Mouse (Mus musculus): ENCODE measurements around the gene Gfra1. TPM values are rescaled to one million over a fixed set of nuclear protein-coding genes. Genes with fewer than 3 reads are reported as not detected.

The Gfra1 gene
- total and polyA plus RNA-seq, 3 experiments = not detected

DNA sequence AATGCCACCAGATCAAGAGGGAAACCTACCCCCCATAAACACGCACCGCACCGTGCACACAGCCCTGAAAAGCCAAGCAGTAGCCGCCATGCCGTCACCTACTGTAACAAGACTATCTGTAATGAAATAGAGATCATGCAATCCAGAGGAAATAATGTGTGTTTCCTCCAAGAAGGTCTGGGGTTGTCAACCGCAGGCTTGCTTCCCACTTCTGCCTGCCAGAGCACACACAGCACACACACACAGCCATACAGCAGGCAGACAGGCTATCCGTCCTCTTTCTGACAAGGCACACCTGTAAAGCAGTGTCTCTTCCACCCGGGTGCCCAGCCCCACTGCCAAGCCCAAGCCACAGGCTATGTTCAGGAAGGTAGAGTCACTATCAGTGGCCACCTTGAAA lies 66.2 kb downstream of the Gfra1 start:
- H3K9me3 ChIP-seq (replicated peaks; ENCODE audit: low read length) = no peaks in the 10 kb centered on the region
- no peak overlapping the region for H3K27ac ChIP-seq (ENCODE audit: insufficient read depth, low read depth)
- in situ Hi-C loops (cut with MboI; ENCODE audit: low pct_ligation_motif_present, low pct_unique_long_range_greater_than_20kb, low sequenced_read_pairs) = no loop called here
- no peak overlapping the region for H3K9ac ChIP-seq (ENCODE audit: insufficient read depth, low read depth)
- no peak for DNase-seq (ENCODE audit: extremely low read depth)
- no peak overlapping the region for H3K4me3 ChIP-seq (replicated peaks in 1 of 3; ENCODE audit: low read depth in 2 of 3, low read length in 2 of 3, poor library complexity in 1 of 3)
- dilution Hi-C loops (cut with MboI; ENCODE audit: extremely low pct_ligation_motif_present, extremely low pct_unique_long_range_greater_than_20kb, low sequenced_read_pairs) = no loop called here
- TF ChIP-seq BHLHE40 (IDR thresholded peaks at IDR 0.05; ENCODE audit: low read depth, low read length) = no peak
- no peaks in the 10 kb centered on the region for H3K36me3 ChIP-seq (replicated peaks in 1 of 2; ENCODE audit: control insufficient read depth in 1 of 2, insufficient read depth in 1 of 2, low read length in 1 of 2)
- no peaks in the 10 kb centered on the region for H3K79me2 ChIP-seq (replicated peaks; ENCODE audit: control insufficient read depth, extremely low read depth, insufficient read depth, poor library complexity, severe bottlenecking)
- no peaks in the 10 kb centered on the region for H3K27me3 ChIP-seq (replicated peaks)
- H3K4me2 ChIP-seq (ENCODE audit: insufficient read depth, low read depth, poor library complexity, severe bottlenecking) = no peak overlapping the region
- H3K4me1 ChIP-seq (ENCODE audit: control insufficient read depth in 1 of 2, insufficient read depth in 2 of 2) = no peaks in the 10 kb centered on the region

DNA sequence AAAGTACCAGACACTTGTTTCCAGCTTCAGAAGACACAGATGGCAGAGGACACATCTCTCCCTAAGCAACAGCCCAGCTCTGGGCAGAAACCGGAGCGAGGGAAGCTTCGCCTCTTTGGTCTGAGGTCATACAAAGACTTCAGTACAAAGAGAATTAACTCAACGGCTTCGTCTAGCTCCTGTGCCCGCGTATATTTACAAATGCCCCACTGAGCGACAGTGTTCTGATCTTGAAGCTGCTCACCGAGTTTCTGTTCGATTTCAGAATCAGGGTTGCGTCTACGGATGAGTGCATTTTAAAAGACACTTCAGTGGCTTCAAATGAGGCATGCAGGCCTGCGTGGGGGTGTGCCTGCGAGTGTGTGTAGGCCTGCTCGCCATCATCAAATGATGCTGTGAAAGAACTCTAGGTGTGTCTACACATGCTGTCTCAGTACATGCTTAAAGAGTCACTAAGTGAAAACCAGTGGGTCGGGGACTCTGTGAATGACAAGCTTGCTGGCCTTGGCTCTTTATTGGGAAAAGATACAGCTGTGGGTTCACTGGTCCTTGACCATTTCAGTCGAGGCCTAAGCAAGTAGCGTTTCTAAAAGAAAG lies 66.8 kb downstream of the Gfra1 start:
- in situ Hi-C loops (cut with MboI; ENCODE audit: low pct_ligation_motif_present, low pct_unique_long_range_greater_than_20kb, low sequenced_read_pairs) (no loop called here), dilution Hi-C loops (cut with MboI; ENCODE audit: extremely low pct_ligation_motif_present, extremely low pct_unique_long_range_greater_than_20kb, low sequenced_read_pairs) (no loop called here)
- H3K9me3 ChIP-seq (replicated peaks; ENCODE audit: low read length) = no peaks in the 10 kb centered on the region
- no peak for DNase-seq (ENCODE audit: extremely low read depth)
- H3K4me2 ChIP-seq (ENCODE audit: insufficient read depth, low read depth, poor library complexity, severe bottlenecking) = no peak overlapping the region
- no peaks in the 10 kb centered on the region for H3K27me3 ChIP-seq (replicated peaks)
- H3K27ac ChIP-seq (ENCODE audit: insufficient read depth, low read depth) = no peak overlapping the region
- TF ChIP-seq RAD21 (IDR thresholded peaks at IDR 0.05; ENCODE audit: low read depth, low read length) = no peak
- no peak for TF ChIP-seq MAFK (IDR thresholded peaks at IDR 0.05; ENCODE audit: insufficient replicate concordance, low read length)
- no peak for TF ChIP-seq MEF2A (IDR thresholded peaks at IDR 0.05; ENCODE audit: borderline replicate concordance, low read depth, low read length)
- TF ChIP-seq MAX (IDR thresholded peaks at IDR 0.05; ENCODE audit: low read length) = no peak
- TF ChIP-seq ZC3H11A (IDR thresholded peaks at IDR 0.05; ENCODE audit: low read depth, low read length) = no peak
- TF ChIP-seq TCF12 (IDR thresholded peaks at IDR 0.05; ENCODE audit: low read depth, low read length) = no peak
- TF ChIP-seq ZNF384 (IDR thresholded peaks at IDR 0.05; ENCODE audit: low read depth, low read length) = no peak
- TF ChIP-seq JUN (IDR thresholded peaks at IDR 0.05; ENCODE audit: insufficient read depth, low read depth, low read length) = no peak
- no peak for TF ChIP-seq JUND (conservative IDR thresholded peaks at IDR 0.05; ENCODE audit: low read depth, low read length)
- TF ChIP-seq PAX5 (IDR thresholded peaks at IDR 0.05; ENCODE audit: low read length) = no peak
- TF ChIP-seq EP300 (IDR thresholded peaks at IDR 0.05; ENCODE audit: low read length) = no peak
- TF ChIP-seq RCOR1 (conservative IDR thresholded peaks at IDR 0.05; ENCODE audit: low read depth, low read length) = no peak
- TF ChIP-seq MXI1 (IDR thresholded peaks at IDR 0.05; ENCODE audit: low read depth, low read length) = no peak
- TF ChIP-seq TBP (conservative IDR thresholded peaks at IDR 0.05; ENCODE audit: low read depth, low read length) = no peak
- no peak for TF ChIP-seq CTCF (conservative IDR thresholded peaks at IDR 0.05 in 1 of 2, IDR thresholded peaks at IDR 0.05 in 1 of 2; ENCODE audit: low read depth in 2 of 2, low read length in 2 of 2)
- TF ChIP-seq HCFC1 (IDR thresholded peaks at IDR 0.05; ENCODE audit: low read depth, low read length) = no peak
- TF ChIP-seq ETS1 (conservative IDR thresholded peaks at IDR 0.05; ENCODE audit: low read depth, low read length) = no peak
- TF ChIP-seq KAT2A (IDR thresholded peaks at IDR 0.05; ENCODE audit: insufficient replicate concordance, low read length) = no peak
- TF ChIP-seq CHD1 (IDR thresholded peaks at IDR 0.05; ENCODE audit: low read depth, low read length) = no peak
- no peak for TF ChIP-seq E2F4 (IDR thresholded peaks at IDR 0.05; ENCODE audit: insufficient replicate concordance, low read depth, low read length)
- no peak overlapping the region for H3K9ac ChIP-seq (ENCODE audit: insufficient read depth, low read depth)
- H3K36me3 ChIP-seq (replicated peaks in 1 of 2; ENCODE audit: control insufficient read depth in 1 of 2, insufficient read depth in 1 of 2, low read length in 1 of 2) = no peaks in the 10 kb centered on the region
- H3K79me2 ChIP-seq (replicated peaks; ENCODE audit: control insufficient read depth, extremely low read depth, insufficient read depth, poor library complexity, severe bottlenecking) = no peaks in the 10 kb centered on the region
- H3K4me1 ChIP-seq (ENCODE audit: control insufficient read depth in 1 of 2, insufficient read depth in 2 of 2) = no peaks in the 10 kb centered on the region
- H3K4me3 ChIP-seq (replicated peaks in 1 of 3; ENCODE audit: low read depth in 2 of 3, low read length in 2 of 3, poor library complexity in 1 of 3) = no peak overlapping the region
